Mouse (Mus musculus): Measurements from ENCODE around the gene Phf21a. TPM values are rescaled to one million over a fixed set of nuclear protein-coding genes. Genes with fewer than 3 reads are reported as not detected.
A peak's percentile ranks its signal among the peaks of the same experiment; 100 is the strongest.

Phf21a gene
- polyA plus RNA-seq, 1 experiment from 2014 or later = 43.5 TPM

GRCm38 (mm10) chr2:92400682-92401081 lies 307.8 kb downstream of the Phf21a start:
- 1% methylated on average over 22 of the region's 22 CpGs for WGBS
- H3K27me3 ChIP-seq = peaks cover 9% of the 10 kb centered on the region; the same call in 1 of the 2 replicates
- H3K4me3 ChIP-seq = peak overlapping the region; percentile 61
- H3K27ac ChIP-seq = no peak overlapping the region
- H3K4me1 ChIP-seq = peaks cover 6% of the 10 kb centered on the region; the same call in 1 of the 2 replicates
- peak overlapping the region; percentile 69 for H3K9ac ChIP-seq
- H3K4me2 ChIP-seq (replicated peaks) = peak overlapping the region; percentile 90
- H3K9me3 ChIP-seq = no peaks in the 10 kb centered on the region
- H3K36me3 ChIP-seq = peaks cover 25% of the 10 kb centered on the region
- ATAC-seq (ENCODE audit: insufficient number of reproducible peaks, insufficient read depth, low FRiP score, low TSS enrichment) = no peak

GRCm38 (mm10) chr2:92401091-92401561 lies 308.2 kb downstream of the Phf21a start, which contains the start of gene Mapk8ip1:
TSS of gene Mapk8ip1 (minus strand) at chr2:92401263.
- H3K4me2 ChIP-seq (replicated peaks) = peak within 1 kb of the TSS; percentile 90
- H3K9me3 ChIP-seq = no peaks in the 10 kb centered on the region
- H3K27me3 ChIP-seq = peaks cover 9% of the 10 kb centered on the region; the same call in 1 of the 2 replicates
- ATAC-seq (ENCODE audit: insufficient number of reproducible peaks, insufficient read depth, low FRiP score, low TSS enrichment) = peak; percentile 19; the same call in 1 of the 2 replicates
- H3K36me3 ChIP-seq = peaks cover 29% of the 10 kb centered on the region
- WGBS = under 1% methylated on average over 53 of the region's 59 CpGs
- H3K4me1 ChIP-seq = peaks cover 6% of the 10 kb centered on the region; the same call in 1 of the 2 replicates
- H3K27ac ChIP-seq = no peak within 1 kb of the TSS
- H3K4me3 ChIP-seq = peak within 1 kb of the TSS; percentile 61
- H3K9ac ChIP-seq = peak within 1 kb of the TSS; percentile 69

DNA sequence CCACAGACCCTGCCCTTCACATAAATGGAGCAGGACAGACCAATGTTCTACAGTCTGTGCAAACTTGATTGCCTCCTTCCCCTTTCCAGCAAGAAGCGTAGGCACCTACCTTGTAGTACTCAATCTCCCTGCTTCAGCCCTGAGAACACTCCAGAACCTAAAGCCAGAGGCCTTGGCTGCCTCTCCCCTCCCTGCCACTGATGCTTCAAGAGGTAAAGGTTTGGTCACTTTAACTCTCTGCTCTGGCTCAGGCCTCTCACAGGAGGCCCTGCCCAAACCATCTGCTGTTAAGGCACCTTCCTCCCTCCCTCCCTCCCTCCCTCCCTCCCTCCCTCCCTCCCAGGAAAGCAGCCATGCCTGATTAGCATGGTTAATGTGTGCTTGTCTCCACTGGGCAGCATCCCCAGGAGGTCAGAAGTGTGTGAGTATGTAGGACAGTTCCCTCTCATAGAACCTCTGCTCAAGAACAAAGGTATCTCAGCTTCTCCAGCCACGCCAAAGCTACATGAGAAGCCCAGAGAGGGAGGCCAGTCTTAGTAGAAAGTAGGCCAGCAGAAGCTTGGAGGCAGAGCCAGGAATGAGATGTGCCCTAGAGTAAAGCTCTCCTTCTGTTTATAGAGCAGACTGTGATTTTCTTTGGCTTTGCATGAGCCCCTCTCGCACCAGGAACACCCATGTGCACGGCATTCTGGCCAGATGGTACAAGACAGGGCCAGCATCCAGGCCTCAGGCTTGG lies 309.8 kb downstream of the Phf21a start:
- WGBS = 78% methylated on average over 4 of the region's 4 CpGs
- no peak overlapping the region for H3K9ac ChIP-seq
- no peaks in the 10 kb centered on the region for H3K9me3 ChIP-seq
- no peak overlapping the region for H3K4me3 ChIP-seq
- H3K27ac ChIP-seq = no peak overlapping the region
- H3K4me2 ChIP-seq (replicated peaks) = no peak overlapping the region
- peaks cover 9% of the 10 kb centered on the region; the same call in 1 of the 2 replicates for H3K27me3 ChIP-seq
- no peak for ATAC-seq (ENCODE audit: insufficient number of reproducible peaks, insufficient read depth, low FRiP score, low TSS enrichment)
- peaks cover 41% of the 10 kb centered on the region for H3K36me3 ChIP-seq
- H3K4me1 ChIP-seq = peaks cover 6% of the 10 kb centered on the region; the same call in 1 of the 2 replicates

DNA sequence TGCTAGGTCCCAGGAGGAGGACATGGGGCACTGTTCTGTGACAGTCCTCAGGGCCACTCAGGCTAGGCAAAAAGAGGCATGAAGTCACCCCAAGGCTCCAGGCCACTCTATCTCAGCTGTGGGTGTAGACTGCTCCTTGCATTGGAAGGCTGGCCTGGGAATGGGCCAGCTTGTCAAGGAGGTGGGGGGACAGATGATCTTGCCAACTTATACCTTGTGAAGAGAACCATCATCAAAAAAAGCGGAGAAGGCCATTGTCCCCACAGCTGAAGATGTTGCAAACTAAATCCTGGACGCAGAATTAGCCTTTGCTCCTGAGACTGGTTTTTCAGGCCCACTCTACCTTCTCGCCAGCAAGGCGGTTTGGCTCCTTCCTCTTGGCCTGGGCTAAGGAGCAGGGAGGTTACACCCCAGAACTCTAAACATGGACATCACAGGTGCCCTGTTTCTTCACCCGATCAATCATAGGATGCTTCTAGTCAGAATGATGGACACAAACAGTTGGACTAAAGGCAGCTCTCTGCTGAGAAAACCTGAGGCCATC lies 310.9 kb downstream of the Phf21a start:
- Histone ChIP-seq H3K4me1 (peaks cover 6% of the 10 kb centered on the region; the same call in 1 of the 2 replicates), H3K9ac (no peak overlapping the region), H3K27me3 (peaks cover 9% of the 10 kb centered on the region; the same call in 1 of the 2 replicates), H3K4me3 (no peak overlapping the region), H3K4me2 (replicated peaks) (no peak overlapping the region), H3K27ac (no peak overlapping the region), H3K9me3 (no peaks in the 10 kb centered on the region), H3K36me3 (peaks cover 51% of the 10 kb centered on the region)
- ATAC-seq (ENCODE audit: insufficient number of reproducible peaks, insufficient read depth, low FRiP score, low TSS enrichment) = no peak
- 87% methylated on average over 5 of the region's 5 CpGs for WGBS

DNA sequence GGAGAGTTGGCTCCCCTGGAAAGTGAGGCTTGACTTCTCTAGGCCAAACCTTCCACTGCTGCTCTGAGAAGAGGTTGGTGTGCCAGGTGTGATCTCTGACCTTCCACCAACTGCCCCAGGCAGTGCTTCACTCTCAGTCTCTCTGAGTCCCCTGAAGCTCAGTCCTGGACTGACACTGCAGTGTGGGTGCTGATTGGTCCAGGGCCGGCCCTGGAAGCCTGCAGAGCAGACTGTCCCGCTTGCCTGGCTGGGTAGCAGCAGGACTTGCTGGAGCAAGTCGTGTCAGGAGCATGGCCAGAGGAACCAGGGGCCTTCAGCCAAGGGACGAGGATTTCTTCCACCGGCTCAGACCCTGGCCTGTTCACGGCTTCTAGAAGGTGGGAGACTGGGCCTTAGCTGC lies 311.8 kb downstream of the Phf21a start:
- no peak overlapping the region for H3K27ac ChIP-seq
- no peak overlapping the region for H3K4me3 ChIP-seq
- no peak overlapping the region for H3K9ac ChIP-seq
- peaks cover 9% of the 10 kb centered on the region; the same call in 1 of the 2 replicates for H3K27me3 ChIP-seq
- H3K9me3 ChIP-seq = no peaks in the 10 kb centered on the region
- H3K36me3 ChIP-seq = peaks cover 60% of the 10 kb centered on the region
- WGBS = 77% methylated on average over 6 of the region's 6 CpGs
- no peak for ATAC-seq (ENCODE audit: insufficient number of reproducible peaks, insufficient read depth, low FRiP score, low TSS enrichment)
- H3K4me2 ChIP-seq (replicated peaks) = no peak overlapping the region
- peaks cover 6% of the 10 kb centered on the region; the same call in 1 of the 2 replicates for H3K4me1 ChIP-seq

- H3K4me3 ChIP-seq = no peak overlapping the region
- no peak overlapping the region for H3K27ac ChIP-seq
- peaks cover 5% of the 10 kb centered on the region; the same call in 1 of the 2 replicates for H3K4me1 ChIP-seq
- no peaks in the 10 kb centered on the region for H3K9me3 ChIP-seq
- H3K9ac ChIP-seq = no peak overlapping the region
- no peak for ATAC-seq (ENCODE audit: insufficient number of reproducible peaks, insufficient read depth, low FRiP score, low TSS enrichment)
- H3K27me3 ChIP-seq = 0 out of 2 replicates have a peak, but pooled peaks cover 3% of the 10 kb centered on the region
- peaks cover 69% of the 10 kb centered on the region for H3K36me3 ChIP-seq
- 94% methylated on average over 7 of the region's 7 CpGs for WGBS
- H3K4me2 ChIP-seq (replicated peaks) = no peak overlapping the region
Measured at GRCm38 (mm10) chr2:92405687-92406086, 312.8 kb downstream of the Phf21a start.

DNA sequence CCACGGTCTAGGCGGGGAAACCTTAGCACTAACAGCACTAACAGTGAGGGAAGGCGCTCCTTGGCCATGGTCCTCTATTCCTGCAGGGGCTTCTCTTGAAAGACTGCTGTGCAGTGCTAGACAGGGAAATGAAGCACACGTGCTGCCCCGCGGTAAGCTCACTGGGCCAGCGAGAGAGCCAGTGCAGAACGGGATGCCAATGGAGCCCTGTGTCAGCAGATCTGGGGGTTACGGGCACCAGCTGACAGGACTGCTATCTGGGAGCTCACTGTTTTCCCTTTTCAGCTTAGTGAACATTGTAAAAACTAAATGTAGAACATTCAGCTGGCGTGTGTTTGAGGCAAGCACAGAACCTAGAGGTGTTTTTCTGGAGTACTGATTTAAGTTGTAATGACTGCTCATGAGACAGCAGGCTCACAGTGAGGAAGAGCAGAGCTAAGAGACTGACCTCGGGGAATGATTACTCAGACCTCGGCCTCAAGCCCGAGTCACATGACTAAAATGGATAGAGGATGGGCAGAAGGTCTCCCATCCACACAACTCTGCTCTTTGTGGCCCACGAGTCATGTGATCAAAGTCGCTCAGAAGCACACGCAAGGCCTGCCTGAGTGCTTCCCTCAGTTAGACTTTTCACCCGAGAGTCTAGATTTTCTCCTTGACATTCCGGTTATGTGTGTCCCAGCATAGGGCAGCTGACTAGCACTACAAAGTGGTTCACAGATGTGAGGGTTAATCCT lies 315.6 kb downstream of the Phf21a start:
- no peak overlapping the region for H3K4me2 ChIP-seq (replicated peaks)
- no peak overlapping the region for H3K9ac ChIP-seq
- no peaks in the 10 kb centered on the region for H3K27me3 ChIP-seq
- WGBS = 90% methylated on average over 18 of the region's 18 CpGs
- no peaks in the 10 kb centered on the region for H3K4me1 ChIP-seq
- no peak overlapping the region for H3K27ac ChIP-seq
- H3K36me3 ChIP-seq = peaks cover 91% of the 10 kb centered on the region
- no peak for ATAC-seq (ENCODE audit: insufficient number of reproducible peaks, insufficient read depth, low FRiP score, low TSS enrichment)
- no peak overlapping the region for H3K4me3 ChIP-seq
- H3K9me3 ChIP-seq = no peaks in the 10 kb centered on the region

DNA sequence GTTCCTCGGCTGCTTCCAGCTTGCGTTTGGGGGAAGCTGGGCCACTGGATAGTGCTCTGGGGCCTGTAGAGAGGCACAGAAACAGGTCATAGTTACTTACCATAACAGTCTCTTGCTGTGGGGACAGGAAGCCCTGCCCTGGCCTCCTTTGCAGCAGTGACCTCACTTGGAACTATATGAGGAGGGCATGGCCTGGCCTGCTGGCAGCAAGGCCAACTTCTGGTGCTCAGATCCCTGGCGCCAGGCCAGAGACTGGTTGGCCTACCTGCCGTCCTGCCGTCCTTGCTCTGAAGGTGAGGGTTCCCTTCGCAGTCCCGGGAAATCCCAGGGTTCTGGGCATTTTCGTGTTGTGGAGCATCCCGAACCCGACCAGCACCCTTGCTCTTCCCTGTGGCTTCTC lies 318.8 kb downstream of the Phf21a start:
- Histone ChIP-seq H3K27me3 (no peaks in the 10 kb centered on the region), H3K27ac (no peak overlapping the region), H3K9ac (no peak overlapping the region), H3K36me3 (peaks cover 93% of the 10 kb centered on the region), H3K4me1 (no peaks in the 10 kb centered on the region), H3K4me3 (no peak overlapping the region), H3K9me3 (no peaks in the 10 kb centered on the region), H3K4me2 (replicated peaks) (no peak overlapping the region)
- ATAC-seq (ENCODE audit: insufficient number of reproducible peaks, insufficient read depth, low FRiP score, low TSS enrichment) = no peak
- WGBS = 94% methylated on average over 10 of the region's 10 CpGs

MicroRNAs within 50 kb of the gene (microRNA counts, 519-probe panel; counts per million panel counts)
- microRNA mmu-miR-1955 = 3,125 counts per million, percentile 71 among the panel's probes with 10 or more counts

Small RNA genes within 50 kb of the gene (microRNA-seq; reads per million reads assigned to microRNA genes)
- 44.3 reads per million, percentile 43 among the genes with 10 or more reads in this experiment for gene Mir1955
- gene Mir7000 = 0.54 reads per million

Other genes with a start within 250 kb of the Phf21a start
- 0.65 and 1.2 TPM in 2 replicates for gene Chrm4, start 165.9 kb upstream of the Phf21a start, polyA plus RNA-seq (2016; fragmentation: Nextera tagmentation; extraction: Ambion mirVana)
- gene Mdk, start 160.8 kb upstream of the Phf21a start, polyA plus RNA-seq (2016; fragmentation: Nextera tagmentation; extraction: Ambion mirVana) = 1,900 and 1,964 TPM in 2 replicates
- gene Gm9821, start 147.4 kb upstream of the Phf21a start, polyA plus RNA-seq (2016; fragmentation: Nextera tagmentation; extraction: Ambion mirVana) = 0.36 and 0.73 TPM in 2 replicates
- gene Dgkz, start 117.3 kb upstream of the Phf21a start, polyA plus RNA-seq (2016; fragmentation: Nextera tagmentation; extraction: Ambion mirVana) = 39.1 and 40.8 TPM in 2 replicates
- 3.3 and 3.6 TPM in 2 replicates for gene Creb3l1, start 68.6 kb upstream of the Phf21a start, polyA plus RNA-seq (2016; fragmentation: Nextera tagmentation; extraction: Ambion mirVana)

All from embryonic facial prominence, embryonic 12.5 days (tissue).